8 mouse cellular contexts compared by ENCODE assay signal in genomic region chr13:59489143-59489542, GRCm38 (mm10).
DNase-seq lines count a peak whose midpoint lies in the region; ATAC-seq lines count a peak whose summit lies in the region.

No protein-coding gene starts in this region.

- H3K4me2 ChIP-seq in hindbrain, embryonic 11.5 days (replicated peaks; ENCODE audit: low read depth, low read length) = no peak overlapping the region
- no peak overlapping the region for H3K4me2 ChIP-seq in hindbrain, embryonic 12.5 days (replicated peaks)

- no peak overlapping the region for H3K4me3 ChIP-seq in hindbrain, embryonic 11.5 days (ENCODE audit: low read depth, low read length)
- no peak overlapping the region for H3K4me3 ChIP-seq in hindbrain, embryonic 12.5 days

- no peaks in the 10 kb centered on the region for H3K36me3 ChIP-seq in hindbrain, embryonic 11.5 days (ENCODE audit: control insufficient read depth, insufficient read depth, low read length)
- H3K36me3 ChIP-seq in hindbrain, embryonic 12.5 days = peaks cover 2% of the 10 kb centered on the region

- 67% methylated on average over 2 of the region's 2 CpGs for WGBS in hindbrain, embryonic 11.5 days
- 65% methylated on average over 2 of the region's 2 CpGs for WGBS in hindbrain, embryonic 12.5 days

- no peaks in the 10 kb centered on the region for H3K27me3 ChIP-seq in hindbrain, embryonic 11.5 days (ENCODE audit: control insufficient read depth, insufficient read depth, low read length)
- no peaks in the 10 kb centered on the region for H3K27me3 ChIP-seq in hindbrain, embryonic 12.5 days

- ATAC-seq in hindbrain, embryonic 11.5 days (ENCODE audit: low FRiP score) = no peak
- no peak for ATAC-seq in hindbrain, embryonic 12.5 days (ENCODE audit: low FRiP score)
- no peak for ATAC-seq in inflammation-experienced regulatory T-cells, adult 6 months

- no peaks in the 10 kb centered on the region for H3K9me3 ChIP-seq in hindbrain, embryonic 11.5 days (ENCODE audit: control insufficient read depth, low read length)
- H3K9me3 ChIP-seq in hindbrain, embryonic 12.5 days (replicated peaks) = no peaks in the 10 kb centered on the region

- DNase-seq in hindbrain, embryonic 11.5 days (ENCODE audit: low spot score) = peak; percentile 31
- DNase-seq in lung, postnatal 36 days = peak; percentile 18
- no peak for DNase-seq in lung, postnatal 4 days
- DNase-seq in embryo, embryonic 10.5 days (ENCODE audit: low spot score) = peak; percentile 51
- peak; percentile 6 for DNase-seq in retina, postnatal 7 days (ENCODE audit: low read depth, low spot score)
- DNase-seq in heart, adult 11 months = no peak

- H3K27ac ChIP-seq in hindbrain, embryonic 11.5 days (ENCODE audit: low read depth, low read length) = no peak overlapping the region
- H3K27ac ChIP-seq in hindbrain, embryonic 12.5 days = no peak overlapping the region

- H3K4me1 ChIP-seq in hindbrain, embryonic 11.5 days (replicated peaks; ENCODE audit: control insufficient read depth, insufficient read depth, low read length) = no peaks in the 10 kb centered on the region
- H3K4me1 ChIP-seq in hindbrain, embryonic 12.5 days = 0 out of 2 replicates have a peak, but pooled peaks cover 2% of the 10 kb centered on the region

- H3K9ac ChIP-seq in hindbrain, embryonic 11.5 days (ENCODE audit: low read depth, low read length) = no peak overlapping the region
- no peak overlapping the region for H3K9ac ChIP-seq in hindbrain, embryonic 12.5 days

Comparison
In these comparisons a context has a peak if more than half of its experiments do, and no peak if none do; other contexts are left out.
1. DNase-seq: peak in hindbrain, embryonic 11.5 days (single experiment), lung, postnatal 36 days (single experiment), embryo, embryonic 10.5 days (single experiment) and retina, postnatal 7 days (single experiment); none in lung, postnatal 4 days (0 of 2) and heart, adult 11 months (single experiment).